Mouse (Mus musculus): ENCODE data around the gene Ccnd1.

DNA sequence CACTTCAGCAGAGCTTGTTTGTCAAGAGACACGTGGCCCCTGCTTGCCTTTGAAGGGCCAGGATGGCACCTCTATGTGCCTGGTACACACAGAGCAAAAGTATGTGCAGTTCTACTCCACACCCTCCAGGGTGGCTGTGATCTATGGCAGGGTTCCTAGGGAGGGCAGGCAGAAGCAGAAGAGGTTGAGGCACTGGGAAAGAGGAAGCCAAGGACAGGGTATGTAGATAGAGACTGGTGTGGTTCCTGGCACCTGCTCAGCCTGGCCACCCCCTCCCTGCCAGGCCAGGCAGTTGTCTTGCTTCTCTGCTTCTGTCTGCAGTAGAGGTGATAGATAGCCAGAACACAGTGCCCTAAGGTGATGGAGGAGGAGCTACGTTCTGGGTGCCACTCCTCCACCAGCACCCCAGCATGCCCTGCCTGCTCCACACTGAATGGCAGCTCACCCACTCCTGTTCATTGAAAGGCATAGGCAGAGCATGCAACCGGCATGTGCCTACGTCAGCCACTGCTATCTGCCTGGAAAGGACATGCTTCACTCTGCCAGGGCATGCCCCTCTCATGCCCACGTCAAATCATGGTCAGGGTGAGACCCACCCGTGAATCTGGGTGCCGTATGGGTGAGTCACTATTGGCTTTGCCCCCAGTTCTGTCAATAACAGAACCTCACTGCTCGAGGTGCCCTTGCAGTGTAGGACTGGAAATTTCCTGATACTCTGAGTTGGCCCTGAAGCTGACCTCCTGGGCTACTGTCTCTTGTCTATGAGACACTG, 31.5 kb upstream of the Ccnd1 start:
- no peak for TF ChIP-seq GATA1 (IDR thresholded peaks at IDR 0.05; ENCODE audit: borderline replicate concordance, low read length)
- TF ChIP-seq FLI1 (IDR thresholded peaks at IDR 0.05; ENCODE audit: low read length), result no peak

All from megakaryocyte, embryonic 14.5 days (primary cell).